Mouse (Mus musculus) cerebellum, adult 11-12 months (tissue): ENCODE measurements around the gene Sec14l4.

Experiments used
- DNase-seq: peaks from one replicate; pipeline ENCODE4 v3.0.0; 2022

Sec14l4 gene

GRCm38 (mm10) chr11:4027561-4028334 is 3.5 kb upstream of the Sec14l4 start:
- no peak for DNase-seq

- no peak for DNase-seq
Observed at GRCm38 (mm10) chr11:4029343-4029742, 1.9 kb upstream of the Sec14l4 start.

- no peak for DNase-seq
Observed at GRCm38 (mm10) chr11:4031961-4032360, 699 bp downstream of the Sec14l4 start.

- DNase-seq, result no peak
Observed at GRCm38 (mm10) chr11:4033471-4033870, 2.2 kb downstream of the Sec14l4 start.

- DNase-seq, result no peak
Observed at GRCm38 (mm10) chr11:4034169-4034568, 2.9 kb downstream of the Sec14l4 start.

- no peak for DNase-seq
Observed at GRCm38 (mm10) chr11:4035116-4035892, 4.0 kb downstream of the Sec14l4 start.

GRCm38 (mm10) chr11:4035916-4036315 is 4.7 kb downstream of the Sec14l4 start:
- DNase-seq, result no peak

GRCm38 (mm10) chr11:4036365-4037084 is 5.3 kb downstream of the Sec14l4 start:
- DNase-seq, result no peak

GRCm38 (mm10) chr11:4039951-4040350 is 8.7 kb downstream of the Sec14l4 start:
- no peak for DNase-seq

- DNase-seq, result no peak
Observed at GRCm38 (mm10) chr11:4041123-4041625, 9.9 kb downstream of the Sec14l4 start.

GRCm38 (mm10) chr11:4043081-4043480 is 11.8 kb downstream of the Sec14l4 start:
- no peak for DNase-seq

GRCm38 (mm10) chr11:4046526-4046925 is 15.3 kb downstream of the Sec14l4 start:
- no peak for DNase-seq

GRCm38 (mm10) chr11:4047766-4048165 is 16.5 kb downstream of the Sec14l4 start:
- no peak for DNase-seq

- no peak for DNase-seq
Observed at GRCm38 (mm10) chr11:4048438-4048837, 17.2 kb downstream of the Sec14l4 start.

- DNase-seq, result peak; percentile 27
Observed at GRCm38 (mm10) chr11:4053586-4053985, 22.3 kb downstream of the Sec14l4 start.

- no peak for DNase-seq
Observed at GRCm38 (mm10) chr11:4060866-4061575, 29.8 kb downstream of the Sec14l4 start.

GRCm38 (mm10) chr11:4062523-4062922 is 31.3 kb downstream of the Sec14l4 start:
- DNase-seq, result no peak

- DNase-seq, result no peak
Observed at GRCm38 (mm10) chr11:4062981-4063380, 31.7 kb downstream of the Sec14l4 start.

GRCm38 (mm10) chr11:4064627-4065122 is 33.4 kb downstream of the Sec14l4 start, which contains the start of gene Sec14l3:
Gene Sec14l3 (plus strand): TSS chr11:4064841.
- DNase-seq, result no peak

- DNase-seq, result no peak
Observed at GRCm38 (mm10) chr11:4069664-4070063, 38.4 kb downstream of the Sec14l4 start.

- DNase-seq, result no peak
Observed at GRCm38 (mm10) chr11:4076633-4077032, 45.4 kb downstream of the Sec14l4 start.

GRCm38 (mm10) chr11:4078267-4078933 is 47.1 kb downstream of the Sec14l4 start:
- no peak for DNase-seq
